Mouse (Mus musculus) gastrocnemius, adult 2 months (tissue): ENCODE measurements around the gene Abcf2. TPM values are rescaled to one million over a fixed set of nuclear protein-coding genes. Genes with fewer than 3 reads are reported as not detected.

ENCODE experiments used
- DNase-seq: peaks from one replicate; pipeline ENCODE4 v3.0.0; 2022
- H3K27ac ChIP-seq: fragments of 200-600 bp; 2 replicates; pipeline ENCODE4 v1.8.1; 2022; ENCODE audit warnings: mild to moderate bottlenecking
- H3K4me3 ChIP-seq: fragments of 200-600 bp; 2 replicates; pipeline ENCODE4 v1.8.1; 2022; ENCODE audit warnings: mild to moderate bottlenecking, moderate library complexity
- CTCF ChIP-seq: fragments of 200-600 bp; IDR thresholded peaks from 2 replicates; pipeline ENCODE4 v1.8.1; 2022; ENCODE audit warnings: antibody characterized with exemption, mild to moderate bottlenecking, moderate library complexity
- intact Hi-C: fragments of 180-260 bp; cut with DNase I; formaldehyde crosslinking; loops from one replicate; pipeline ENCODE4 v1.15.1; 2025
- total RNA-seq, 2 experiments: library from RNA; stranded (reverse); gene quantifications; 2 replicates each; pipeline ENCODE4 v1.2.3; 2021

Gene Abcf2
- total RNA-seq, 2 experiments from 2014 or later = 105 to 117 TPM

DNA sequence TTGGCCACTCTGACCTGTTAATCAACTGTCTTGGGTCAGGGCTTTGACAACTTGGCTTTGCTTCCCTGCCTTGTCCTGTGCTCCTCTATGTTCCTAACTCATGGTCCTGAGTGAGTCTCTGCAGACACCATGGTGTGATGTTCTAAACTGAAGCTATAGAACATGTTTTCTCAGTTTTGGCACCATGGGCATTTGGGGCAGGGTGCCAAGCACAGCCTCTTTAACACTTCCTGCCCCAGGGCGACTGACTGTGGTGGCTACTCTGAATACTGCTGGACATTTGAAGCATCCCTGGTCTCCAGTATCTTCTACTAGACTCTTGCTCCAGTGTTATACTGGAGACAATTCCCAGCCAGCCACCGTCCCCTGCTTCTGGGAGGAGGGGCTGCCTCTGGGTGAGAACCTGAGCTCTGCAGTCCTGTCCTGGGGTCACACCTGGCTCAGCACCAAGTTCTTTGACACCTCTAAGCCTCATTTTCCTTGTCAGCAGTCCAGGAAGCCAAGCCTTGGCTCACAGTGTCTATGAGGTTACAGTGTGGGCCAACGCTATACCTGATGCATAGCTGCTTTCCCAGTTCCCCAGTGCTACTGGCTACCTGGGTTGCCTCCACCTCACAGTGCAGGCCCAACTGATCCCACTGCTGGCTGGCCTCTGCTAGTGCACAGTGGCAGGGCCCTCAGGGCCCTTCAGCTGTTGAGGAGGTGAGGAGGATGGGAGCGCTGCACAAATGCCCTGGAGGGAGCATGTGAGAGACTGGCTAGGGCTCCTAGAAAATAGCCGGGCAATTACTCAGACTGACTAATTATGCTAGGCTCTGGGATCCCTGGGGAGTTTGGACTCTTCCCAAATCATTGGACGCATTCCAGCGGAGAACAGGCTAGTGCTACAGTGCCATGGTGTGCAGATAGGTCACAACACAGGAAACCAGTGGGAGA lies 34.4 kb upstream of the Abcf2 start:
- Histone ChIP-seq H3K4me3 (no peak overlapping the region), H3K27ac (no peak overlapping the region)
- DNase-seq = no peak
- TF ChIP-seq CTCF = no peak
- intact Hi-C loops = no loop called here

DNA sequence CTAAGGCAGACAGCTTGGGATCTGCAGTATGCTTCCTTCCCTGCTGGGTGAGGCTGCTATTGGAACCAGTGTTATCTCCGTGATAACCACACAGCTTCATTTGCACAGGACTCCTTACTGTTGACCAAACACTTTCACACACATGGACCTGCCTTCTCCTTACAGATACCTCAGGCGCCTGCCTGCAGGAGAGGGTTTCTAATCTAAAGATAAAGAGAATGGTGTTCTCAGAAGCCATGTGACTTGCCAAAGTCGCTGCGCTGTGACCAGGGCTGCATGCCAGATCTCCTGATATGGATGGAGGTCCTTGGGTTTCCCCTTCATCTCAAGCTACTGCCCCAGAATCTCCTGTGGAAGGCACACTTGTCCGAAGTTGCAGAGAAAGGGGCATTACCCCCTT lies 32.1 kb upstream of the Abcf2 start:
- no peak overlapping the region for H3K4me3 ChIP-seq
- no peak overlapping the region for H3K27ac ChIP-seq
- no peak for TF ChIP-seq CTCF
- intact Hi-C loops = no loop called here
- no peak for DNase-seq

DNA sequence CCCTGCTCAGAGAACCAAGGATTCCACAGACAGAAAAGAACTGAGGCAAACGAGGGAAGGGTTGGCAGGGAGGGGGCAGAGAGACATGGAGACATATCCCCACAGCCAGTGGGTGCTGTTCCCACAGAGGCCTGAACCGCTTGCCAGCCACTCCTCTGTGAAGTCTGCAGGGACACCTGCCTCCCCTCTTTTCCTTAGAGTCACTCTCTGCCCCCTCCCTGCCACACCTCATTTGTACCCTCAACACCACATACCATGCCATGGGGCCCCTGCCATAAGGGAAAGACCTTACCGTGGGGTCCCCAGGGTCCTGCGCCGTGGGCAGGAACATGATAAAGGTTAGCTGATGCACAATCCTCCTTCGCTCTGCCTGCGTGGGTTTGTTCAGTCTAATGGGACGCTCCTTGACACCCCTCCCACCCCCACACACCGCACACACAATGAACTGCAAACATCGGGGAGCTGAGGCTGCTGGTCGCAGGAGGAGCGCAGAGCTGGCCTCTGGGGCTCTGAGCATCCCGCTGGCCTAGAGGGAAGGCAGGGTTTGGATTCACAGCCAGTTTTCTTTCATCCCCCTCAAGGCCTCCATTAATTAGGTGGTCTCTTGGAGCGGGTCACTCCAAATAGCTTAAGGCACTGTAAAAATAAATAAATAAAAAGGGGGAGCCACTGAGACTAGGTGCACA lies 28.9 kb upstream of the Abcf2 start:
- H3K4me3 ChIP-seq = no peak overlapping the region
- TF ChIP-seq CTCF = no peak
- H3K27ac ChIP-seq = peak overlapping the region; percentile 38
- intact Hi-C loops = loop anchor here (2.0 kb wide), 1 partner anchor 45 kb away; no protein-coding TSS in a partner anchor
- no peak for DNase-seq

DNA sequence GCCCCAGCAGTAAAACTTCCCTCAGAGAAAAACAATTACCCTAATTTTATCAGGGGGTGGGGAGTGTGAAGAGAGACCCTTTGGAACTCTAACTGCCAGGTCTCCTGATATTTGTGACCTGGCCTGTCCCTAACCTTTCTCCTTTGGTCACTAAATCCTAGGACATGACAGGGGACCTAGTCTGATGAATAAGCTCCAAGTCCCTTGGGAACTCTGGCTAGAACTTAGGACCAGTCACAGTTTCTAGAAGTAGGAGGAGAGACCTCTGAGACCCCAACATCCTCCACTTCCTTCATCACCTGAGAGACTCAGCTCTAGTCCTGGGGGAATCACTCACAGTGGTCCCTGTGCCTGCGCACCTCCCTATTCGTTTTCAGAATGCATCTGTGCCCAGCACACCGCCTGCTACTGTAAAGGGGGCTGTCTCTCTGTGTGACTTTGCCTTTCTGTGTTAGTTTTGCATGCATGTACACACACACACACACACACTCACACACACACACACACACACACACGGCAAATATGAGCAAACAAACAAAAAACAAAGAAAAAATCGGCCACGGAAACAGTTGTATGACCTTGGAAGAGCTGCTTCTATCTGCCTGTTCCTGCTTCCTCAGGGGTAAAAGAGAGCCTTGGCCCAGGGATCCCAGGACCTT lies 28.2 kb upstream of the Abcf2 start:
- peak; percentile 12 for DNase-seq
- Histone ChIP-seq H3K27ac (peak overlapping the region; percentile 100), H3K4me3 (peak overlapping the region; percentile 77)
- no peak for TF ChIP-seq CTCF
- intact Hi-C loops = loop anchor here (2.0 kb wide), 1 partner anchor 45 kb away; no protein-coding TSS in a partner anchor

DNA sequence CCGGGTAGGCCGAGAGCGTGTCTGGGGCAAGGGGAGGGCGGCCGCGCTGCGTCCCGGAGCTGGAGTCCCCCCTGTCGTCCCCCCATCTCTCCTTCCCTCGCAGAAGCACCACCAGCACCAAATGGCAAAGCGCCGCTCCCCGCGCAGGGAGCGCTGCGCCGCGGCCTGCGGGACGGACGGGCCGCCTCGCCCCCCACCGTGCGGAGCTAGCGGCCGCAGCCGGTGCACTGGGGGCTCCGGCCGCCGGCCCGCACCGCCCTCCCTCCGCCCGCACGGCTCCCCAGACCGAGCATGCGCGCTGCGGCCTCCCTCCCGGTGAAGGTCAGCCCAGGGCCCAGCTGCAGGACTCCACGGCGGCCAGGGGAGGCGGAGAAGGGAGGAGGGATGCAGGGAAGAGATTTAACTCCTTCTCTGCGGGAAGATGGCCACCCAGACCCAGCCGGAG lies 27.4 kb upstream of the Abcf2 start:
- peak; percentile 97 for DNase-seq
- Histone ChIP-seq H3K27ac (peak overlapping the region; percentile 100), H3K4me3 (peak overlapping the region; percentile 77)
- intact Hi-C loops = loop anchor here (2.0 kb wide), 1 partner anchor 46 kb away; no protein-coding TSS in a partner anchor
- TF ChIP-seq CTCF = peak; percentile 43

DNA sequence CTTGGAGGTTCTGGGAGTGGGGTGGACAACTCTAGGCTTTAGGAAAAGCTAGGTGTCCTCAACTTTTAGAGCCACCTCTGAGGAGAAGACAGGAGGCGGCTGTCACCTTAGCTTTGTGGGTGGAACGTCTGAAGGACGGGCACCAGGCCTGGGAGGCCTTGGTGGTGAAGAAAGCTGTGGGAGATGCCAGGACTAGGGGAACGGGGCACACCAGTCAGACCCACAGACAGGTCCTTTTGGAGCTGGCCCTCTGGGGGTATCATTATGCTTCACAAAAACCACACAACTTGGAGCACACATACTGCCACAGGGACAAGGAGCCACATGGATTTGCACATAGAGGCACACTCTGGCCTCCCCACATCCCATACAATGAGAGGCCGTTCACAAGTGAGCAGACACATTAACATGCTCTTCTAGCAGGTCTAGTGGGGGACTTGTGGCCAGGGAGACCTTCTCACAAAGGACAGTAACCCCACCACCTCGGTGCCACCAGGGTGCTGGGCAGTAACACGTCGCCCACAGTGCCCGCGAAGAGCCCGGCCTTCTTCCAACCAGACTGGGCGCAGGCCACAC lies 26.9 kb upstream of the Abcf2 start:
- intact Hi-C loops = loop anchor here (2.0 kb wide), 1 partner anchor 47 kb away; no protein-coding TSS in a partner anchor

DNA sequence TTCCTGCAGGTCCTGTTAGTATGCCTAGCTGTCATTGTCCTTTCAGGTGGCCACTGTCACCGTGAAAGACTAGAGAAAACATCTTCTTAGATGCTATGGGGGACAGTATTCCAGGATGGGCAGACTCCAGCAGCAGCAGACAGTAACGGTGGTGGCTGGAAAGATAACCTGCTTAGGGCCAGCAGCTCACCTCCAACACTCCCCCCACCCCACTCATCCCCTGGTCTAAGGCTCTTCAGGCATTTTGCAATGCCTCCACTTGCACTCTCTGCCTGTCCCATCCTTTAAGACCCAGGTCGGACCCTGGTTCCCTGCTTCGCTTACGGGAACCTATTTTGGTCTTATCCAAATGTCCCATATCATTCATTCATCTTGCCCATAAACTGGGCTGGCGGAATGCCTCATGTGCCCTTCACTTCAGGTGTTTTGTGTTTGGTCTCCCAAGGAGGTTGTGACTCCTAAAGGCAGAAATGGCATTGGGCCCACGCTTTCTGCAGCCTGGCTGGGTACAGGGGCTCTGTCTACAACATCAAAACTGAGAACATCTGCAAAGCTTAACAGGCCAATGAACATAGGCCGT lies 26.3 kb upstream of the Abcf2 start:
- DNase-seq = peak; percentile 52
- Histone ChIP-seq H3K27ac (peak overlapping the region; percentile 100), H3K4me3 (peak overlapping the region; percentile 77)
- intact Hi-C loops = loop anchor here (2.0 kb wide), 1 partner anchor 47 kb away; no protein-coding TSS in a partner anchor
- no peak for TF ChIP-seq CTCF

More for the DNA sequence above, 26.9 kb upstream of the Abcf2 start:
- peak; percentile 58 for DNase-seq
- Histone ChIP-seq H3K4me3 (peak overlapping the region; percentile 77), H3K27ac (peak overlapping the region; percentile 100)
- no peak for TF ChIP-seq CTCF

DNA sequence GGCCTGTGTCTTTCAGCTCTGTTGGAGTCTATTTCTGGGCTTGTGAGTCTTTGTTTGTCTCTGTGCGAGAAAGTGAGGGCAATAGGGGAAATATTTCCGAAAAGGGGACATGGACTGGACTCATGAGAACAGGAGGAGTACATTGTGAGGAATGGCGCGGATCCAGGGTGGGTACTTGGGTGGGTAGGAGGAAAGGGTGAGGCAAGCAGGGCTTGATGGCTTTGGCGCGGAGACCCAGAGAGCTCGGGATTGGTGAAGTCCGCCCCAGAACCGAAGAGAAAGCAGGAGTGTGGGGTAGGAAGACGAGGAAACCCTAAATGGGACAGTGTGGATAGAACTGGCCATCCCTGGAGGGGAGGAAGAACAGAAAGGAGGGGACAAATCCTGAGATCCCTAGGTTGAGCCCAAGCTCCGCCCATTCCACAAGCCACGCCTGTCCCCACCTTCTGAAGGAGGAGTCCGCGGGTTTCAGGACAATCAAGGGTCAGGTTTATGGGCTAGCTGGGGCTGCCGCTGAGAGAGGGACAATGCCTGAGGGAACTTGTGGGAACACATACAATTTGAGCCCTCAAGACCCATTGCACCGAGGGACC lies 25.6 kb upstream of the Abcf2 start:
- no peak for TF ChIP-seq CTCF
- peak overlapping the region; percentile 100 for H3K27ac ChIP-seq
- peak; percentile 94 for DNase-seq
- intact Hi-C loops = no loop called here
- H3K4me3 ChIP-seq = peak overlapping the region; percentile 77

DNA sequence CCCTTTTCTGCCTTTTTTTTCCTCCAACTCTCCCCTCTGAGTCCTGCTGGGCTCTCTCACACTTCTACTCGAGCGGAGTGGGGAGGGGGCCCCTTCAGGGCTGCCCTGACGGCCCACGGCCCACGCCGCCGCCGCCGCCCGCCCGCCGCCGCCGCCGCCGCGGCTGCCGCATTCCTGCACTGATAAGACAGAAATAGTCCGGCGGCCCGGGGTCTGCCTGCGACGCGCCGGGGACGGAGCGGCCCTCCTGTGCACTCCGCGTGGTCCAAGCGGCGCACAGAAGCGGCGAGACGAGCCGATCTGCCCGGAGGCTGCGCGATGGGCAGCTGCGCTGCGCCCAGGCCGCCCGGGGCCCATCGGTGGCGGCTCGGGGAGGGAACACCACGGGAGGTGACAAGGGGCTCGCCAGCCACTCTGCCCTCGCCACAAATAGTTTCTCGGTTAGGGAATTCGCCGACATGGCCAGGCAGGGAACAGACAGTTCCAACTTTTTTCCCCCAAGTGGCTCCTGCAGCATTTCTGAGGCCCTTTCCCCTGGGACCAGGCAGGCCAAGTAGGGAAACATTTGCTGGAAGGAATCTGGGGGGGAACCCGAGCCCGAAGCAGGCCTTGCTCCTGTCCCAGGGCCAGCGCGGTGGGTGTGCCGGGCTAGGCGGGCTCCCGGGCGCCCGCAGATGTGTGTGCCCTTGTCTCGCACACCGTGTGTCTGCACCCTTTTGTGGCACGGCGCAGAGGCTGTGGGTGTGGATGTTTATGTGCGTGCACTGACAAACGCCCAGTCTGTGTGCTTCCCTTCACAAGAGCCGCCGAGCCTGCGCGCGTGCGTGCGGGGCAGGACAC lies 24.9 kb upstream of the Abcf2 start:
- peak overlapping the region; percentile 100 for H3K27ac ChIP-seq
- peak overlapping the region; percentile 77 for H3K4me3 ChIP-seq
- intact Hi-C loops = loop anchor here (2.0 kb wide), 1 partner anchor 63 kb away; no protein-coding TSS in a partner anchor
- DNase-seq = peak; percentile 90
- TF ChIP-seq CTCF = no peak

DNA sequence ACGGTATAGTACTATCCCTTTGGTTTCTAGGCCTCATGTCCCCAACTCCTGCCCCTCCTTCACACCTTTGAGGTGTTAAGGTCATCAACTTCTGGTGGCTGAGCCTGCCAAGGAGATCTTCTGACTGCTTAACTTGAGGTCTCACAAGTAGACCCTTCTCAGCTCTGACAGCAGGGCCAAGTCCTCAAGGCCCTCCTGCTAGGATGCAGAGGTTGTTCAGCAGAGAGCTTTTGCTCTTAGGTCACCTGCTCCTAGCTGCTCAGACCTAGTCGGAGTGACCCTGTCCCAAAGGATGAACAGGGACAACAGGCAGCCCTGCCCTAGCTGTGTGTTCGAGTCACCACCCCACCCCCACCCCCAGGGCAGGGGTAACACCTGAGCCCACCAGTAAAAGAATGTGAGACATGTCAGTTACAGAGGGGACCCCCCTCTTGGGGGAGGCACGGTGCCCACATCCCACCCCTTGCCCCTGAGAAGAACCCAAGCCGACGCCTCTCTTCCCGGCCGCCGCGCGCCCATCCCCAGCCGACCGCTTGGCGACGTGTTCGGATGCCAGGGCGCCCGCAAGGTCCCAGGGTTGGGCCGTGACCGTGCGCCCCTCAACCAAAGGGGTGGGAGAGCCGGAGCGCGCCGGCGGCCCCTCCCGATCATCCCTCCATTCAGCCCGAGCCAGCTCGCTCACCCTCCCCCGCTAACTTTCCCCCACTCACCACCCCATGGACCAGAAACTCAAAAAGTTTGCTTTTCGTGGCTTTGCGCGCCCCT lies 24.0 kb upstream of the Abcf2 start:
- Histone ChIP-seq H3K4me3 (peak overlapping the region; percentile 77), H3K27ac (peak overlapping the region; percentile 100)
- DNase-seq = peak; percentile 77
- intact Hi-C loops = loop anchor here (2.0 kb wide), 1 partner anchor 62 kb away; no protein-coding TSS in a partner anchor
- TF ChIP-seq CTCF = no peak
